Mouse (Mus musculus) megakaryocyte-erythroid progenitor cell, adult 5-6 weeks (primary cell): ENCODE measurements at regions not wholly inside any gene's neighbourhood (a gene's known extent, or its start where the extent isn't known, plus 50 kb on each side); places are given as distances from the start of the nearest gene placed in this dataset.
"Not testable (repeated sequence)": the region's sequence is repeated elsewhere in the genome, so short reads cannot be mapped to it uniquely, and the experiment has no call there.

Experiments
- ATAC-seq: replicated peaks from 2 replicates; pipeline ENCODE4 v1.8.0; 2016; ENCODE audit warnings: mild to moderate bottlenecking, inconsistent platforms; ENCODE audit not compliant: severe bottlenecking, poor library complexity, low FRiP score, low TSS enrichment

DNA sequence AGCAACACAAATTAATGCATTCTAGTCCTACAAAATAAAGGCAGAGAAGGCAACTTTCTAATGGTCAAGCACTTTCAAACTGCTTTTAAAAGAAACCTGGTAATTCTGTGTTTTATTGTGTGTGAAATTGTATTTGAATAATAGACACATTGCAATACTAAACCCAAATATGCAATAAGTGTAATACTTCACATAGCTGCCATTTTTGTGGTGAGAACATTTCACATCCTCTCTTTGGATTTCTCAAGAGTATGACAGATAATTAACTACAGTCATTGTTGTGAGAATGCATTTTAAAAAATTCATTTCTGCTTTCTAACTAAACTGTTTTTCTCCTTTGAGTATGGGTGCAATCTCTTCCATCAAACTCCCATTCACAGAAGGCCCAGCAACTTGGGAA, 256.4 kb downstream of the Sema3d start:
- no peak for ATAC-seq

GRCm38 (mm10) chr5:12646269-12646668, 263.1 kb downstream of the Sema3d start:
- no peak for ATAC-seq

- no peak for ATAC-seq
Observed at GRCm38 (mm10) chr5:12673666-12674065, 290.5 kb downstream of the Sema3d start.

DNA sequence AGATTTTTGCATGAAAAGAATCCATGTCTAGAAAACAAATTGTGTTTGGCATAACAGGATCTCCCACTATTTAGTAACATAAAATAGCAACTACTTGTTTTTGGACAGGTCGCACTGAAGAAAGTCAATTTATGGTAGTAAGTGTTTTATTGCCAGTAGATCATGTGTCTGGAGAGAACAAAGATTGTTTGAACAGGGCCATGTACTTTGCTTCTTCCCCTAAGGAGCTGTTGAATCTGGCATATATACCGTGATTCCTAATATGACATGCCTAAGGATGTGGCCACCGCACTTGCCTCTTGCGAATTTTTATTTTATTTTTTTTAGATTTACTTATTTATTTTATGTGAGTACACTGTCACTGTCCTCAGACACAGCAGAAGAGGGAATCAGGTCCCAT, 290.9 kb downstream of the Sema3d start:
- no peak for ATAC-seq

GRCm38 (mm10) chr5:12676712-12677111, 293.5 kb downstream of the Sema3d start:
- no peak for ATAC-seq

DNA sequence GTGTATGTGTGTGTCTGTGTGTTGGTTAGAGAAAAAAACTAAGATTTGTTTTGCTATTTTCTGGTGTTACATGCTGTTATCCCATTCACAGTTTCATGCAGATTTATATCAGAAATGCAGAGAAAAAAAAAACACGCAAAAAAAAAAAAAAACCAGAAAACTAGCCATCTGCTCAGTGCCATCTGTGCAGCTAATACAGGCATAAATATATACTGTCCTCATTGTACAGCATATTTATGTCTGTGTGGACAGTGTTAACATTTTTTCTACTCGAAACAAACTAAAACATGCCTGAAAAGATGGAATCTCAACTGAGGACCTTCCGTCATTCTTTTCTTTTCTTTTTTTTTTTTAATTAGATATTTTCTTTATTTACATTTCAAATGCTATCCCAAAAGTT, 331.7 kb downstream of the Sema3d start:
- ATAC-seq, result no peak

DNA sequence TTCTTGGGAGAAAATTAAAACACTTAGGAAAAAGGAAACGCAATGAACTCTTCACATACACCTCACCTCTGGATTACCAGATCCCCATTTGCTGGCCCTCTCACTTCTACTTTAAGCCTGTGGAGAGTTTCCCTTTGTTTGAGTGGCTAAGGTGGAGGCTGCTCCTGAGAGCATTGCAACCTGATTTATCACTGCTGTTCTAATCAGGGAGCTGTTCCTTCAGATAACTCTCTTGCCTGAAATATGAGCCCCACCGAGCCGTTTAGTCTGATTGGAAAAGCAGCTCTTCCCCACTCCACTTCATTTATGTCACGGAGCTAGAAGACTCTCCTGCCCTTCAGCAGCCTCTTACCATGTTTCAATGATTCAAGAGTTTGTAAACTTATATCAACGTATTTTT, 368.3 kb downstream of the Sema3d start:
- no peak for ATAC-seq

GRCm38 (mm10) chr5:12759634-12760033, 365.6 kb upstream of the Sema3a start:
- ATAC-seq, result no peak

DNA sequence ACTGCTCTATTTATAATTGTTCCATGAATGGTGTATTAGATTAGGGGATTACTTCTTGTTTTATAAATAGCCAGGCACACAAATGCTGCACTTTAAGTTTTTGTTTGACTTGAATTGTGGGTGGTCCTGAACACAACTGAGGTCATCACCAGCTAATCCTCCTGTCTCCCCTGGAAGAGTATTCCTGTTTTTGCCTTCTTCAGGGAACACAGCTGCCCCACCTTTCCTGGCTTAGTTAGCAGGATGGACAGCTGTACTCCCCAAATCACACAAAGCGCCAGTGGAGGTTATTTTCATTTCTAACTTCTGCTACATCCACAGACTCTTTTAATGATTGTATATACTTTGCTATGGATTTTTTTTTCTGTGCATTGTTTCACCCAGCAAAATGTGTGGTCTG, 357.8 kb upstream of the Sema3a start:
- no peak for ATAC-seq

DNA sequence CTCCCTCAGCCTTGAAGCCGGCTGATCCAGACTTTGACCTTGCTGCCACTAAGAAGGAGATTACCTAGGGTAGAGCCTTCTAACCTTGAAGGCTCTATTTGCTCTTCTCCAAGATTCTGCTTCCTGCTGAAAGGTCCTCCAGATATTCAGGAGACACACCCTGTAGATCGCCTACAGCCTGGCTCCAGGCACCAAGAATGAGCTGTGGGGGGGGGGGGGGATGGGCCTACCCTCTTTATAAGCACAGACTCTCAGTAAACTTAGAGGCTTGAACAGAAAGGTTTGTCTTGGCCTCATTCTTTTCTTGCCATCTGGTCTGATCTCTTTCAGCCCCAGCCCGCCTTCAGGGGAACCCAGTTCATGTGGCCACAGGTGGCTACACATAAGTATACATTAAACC, 342.5 kb upstream of the Sema3a start:
- ATAC-seq, result no peak

GRCm38 (mm10) chr5:12808729-12809128, 316.5 kb upstream of the Sema3a start:
- ATAC-seq, result no peak

DNA sequence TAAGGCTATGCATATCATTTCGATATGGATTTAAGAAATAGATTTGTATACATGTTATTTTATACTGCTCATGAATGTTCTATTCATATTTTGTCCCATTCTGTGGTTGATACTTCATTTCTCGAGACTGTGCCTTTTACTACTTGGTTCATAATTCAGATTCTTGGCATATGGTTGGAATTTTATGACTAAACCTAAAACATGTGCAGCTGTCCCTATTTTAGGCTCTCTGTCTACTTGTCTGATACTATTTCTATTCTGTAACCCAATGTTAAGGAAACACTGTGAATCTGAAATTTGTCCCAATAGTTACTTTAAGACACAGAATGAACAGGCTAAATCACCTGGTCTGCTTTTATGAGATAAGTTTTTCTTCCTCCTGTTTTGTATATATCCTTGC, 315.3 kb upstream of the Sema3a start:
- ATAC-seq, result no peak

GRCm38 (mm10) chr5:12847207-12847606, 278.0 kb upstream of the Sema3a start:
- ATAC-seq, result not testable (repeated sequence)

GRCm38 (mm10) chr5:12856869-12857268, 268.3 kb upstream of the Sema3a start:
- no peak for ATAC-seq

- no peak for ATAC-seq
Observed at GRCm38 (mm10) chr5:12868355-12869217, 256.6 kb upstream of the Sema3a start.

GRCm38 (mm10) chr5:12872888-12873287, 252.3 kb upstream of the Sema3a start:
- no peak for ATAC-seq

DNA sequence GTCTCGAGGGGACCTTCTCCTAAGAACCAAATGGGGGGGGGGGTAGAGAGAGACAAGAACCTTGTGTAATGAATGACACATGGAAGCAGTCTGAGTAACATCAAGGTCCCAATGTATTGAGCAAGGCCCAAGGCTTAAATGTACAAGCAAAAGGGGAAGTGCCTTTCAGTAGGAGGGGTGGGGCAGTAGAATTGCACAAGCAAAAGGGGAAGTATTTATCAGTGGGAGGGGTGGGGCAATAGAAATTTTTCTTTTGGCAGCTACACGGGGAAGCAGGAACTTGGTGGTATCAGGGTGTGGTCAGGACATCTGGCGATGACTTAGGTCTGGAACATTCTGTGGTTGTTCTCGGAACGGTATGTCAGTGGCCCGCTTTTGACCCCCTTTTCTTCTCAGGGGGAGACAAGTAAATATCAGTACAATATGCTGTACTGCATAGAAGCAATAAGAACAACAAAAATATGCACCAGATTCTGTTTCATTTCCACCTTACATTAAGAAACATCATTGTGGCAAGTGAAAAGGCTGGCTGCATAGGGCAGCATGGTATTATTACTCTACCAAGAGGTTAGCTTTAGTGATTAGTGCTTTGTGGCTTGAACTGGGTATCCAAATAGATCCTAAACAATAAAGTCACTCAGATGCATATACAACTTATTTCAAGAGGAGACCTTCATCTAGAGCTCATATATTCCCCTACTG, 247.5 kb upstream of the Sema3a start:
- ATAC-seq, result no peak

DNA sequence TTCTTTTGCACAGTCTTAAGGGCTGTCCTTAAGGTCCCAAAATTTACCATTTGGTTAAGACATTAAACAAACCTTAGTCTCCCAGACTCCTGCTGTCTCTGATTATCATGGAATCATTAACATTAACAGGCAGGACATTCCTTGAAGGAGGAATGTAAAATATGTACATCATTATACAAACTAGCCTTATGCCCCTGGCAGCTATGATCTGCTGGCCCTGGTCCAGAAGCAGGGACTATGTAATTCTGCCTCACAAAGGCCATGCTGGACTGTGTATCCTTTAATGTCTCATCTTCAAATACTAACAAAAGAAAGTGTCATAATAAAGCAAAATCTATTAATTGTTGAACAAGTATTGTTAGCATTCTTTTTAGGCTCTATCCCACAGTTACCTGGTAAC, 232.9 kb upstream of the Sema3a start:
- no peak for ATAC-seq

DNA sequence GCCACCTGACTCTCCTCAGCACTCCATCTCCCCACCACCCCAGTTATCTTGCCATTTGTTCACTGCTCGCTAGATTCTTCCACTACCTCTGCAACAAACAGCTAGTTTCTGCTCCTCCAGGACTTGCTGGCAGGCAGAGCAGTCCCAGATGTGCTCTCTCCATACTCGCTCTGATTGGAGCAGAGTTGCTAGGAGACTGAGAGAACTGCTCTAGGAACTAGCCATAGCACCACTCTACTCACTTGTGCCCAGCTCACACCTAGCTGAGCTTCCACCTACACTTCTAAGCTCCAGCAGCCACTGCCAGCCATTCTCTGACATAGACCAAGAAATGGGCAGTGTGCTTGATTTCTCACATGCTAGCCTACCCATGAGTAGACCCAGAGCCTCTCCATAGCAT, 230.6 kb upstream of the Sema3a start:
- no peak for ATAC-seq

GRCm38 (mm10) chr5:12910741-12911140, 214.5 kb upstream of the Sema3a start:
- no peak for ATAC-seq

DNA sequence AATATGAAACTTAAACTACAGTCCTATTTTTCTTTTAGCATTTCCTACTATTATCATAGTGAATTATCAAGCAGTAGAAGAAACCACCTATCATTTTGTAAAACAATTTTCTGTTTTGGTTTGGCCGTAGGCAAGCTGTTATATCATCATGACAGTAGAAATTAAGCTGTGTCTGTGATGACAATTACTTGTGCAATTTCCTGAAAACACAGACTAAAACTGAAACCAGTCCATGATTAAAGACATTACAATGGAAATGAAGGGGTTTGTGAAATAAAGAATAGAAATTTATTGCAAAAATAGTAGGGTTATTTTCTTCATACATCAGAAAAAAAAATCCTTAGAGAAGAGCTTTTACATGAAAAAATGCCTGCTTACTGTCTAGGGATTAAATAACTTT, 210.8 kb upstream of the Sema3a start:
- no peak for ATAC-seq
